27 mouse cellular contexts compared by ENCODE assay signal in the genomic region with DNA sequence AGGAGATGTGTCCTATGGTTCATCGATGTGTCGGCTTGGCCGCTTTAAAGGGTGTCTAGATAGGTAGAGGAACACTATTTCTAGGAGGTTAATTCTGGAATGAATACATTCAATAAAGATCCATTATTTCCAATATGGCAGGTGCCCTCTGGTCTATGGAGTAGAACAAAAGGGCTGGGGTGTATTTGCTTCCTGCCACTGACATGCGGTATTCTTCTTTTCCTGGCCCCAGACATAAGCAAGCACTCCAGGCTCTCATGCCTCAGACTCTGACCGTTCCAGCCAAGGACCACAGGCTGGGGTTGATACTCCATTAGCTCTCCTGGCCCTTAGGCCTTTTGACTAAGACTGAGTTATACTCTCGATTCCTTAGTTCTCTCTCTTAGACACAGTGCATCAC.
"Had no signal": no experiment of that assay in that cellular context is flagged by ENCODE, and none has a peak within 500 bp of the region (broad histone marks: within the 10 kb centered on the region; RNA-seq: fewer than 3 reads in every experiment).

No protein-coding gene starts in this region.

- H3K4me3 ChIP-seq: embryonic facial prominence, embryonic 10.5 days; embryonic facial prominence, embryonic 12.5 days; embryonic facial prominence, embryonic 13.5 days; embryonic facial prominence, embryonic 15.5 days; erythroblast, embryonic 14.5 days; forebrain, embryonic 10.5 days; forebrain, embryonic 12.5 days; forebrain, embryonic 13.5 days; forebrain, embryonic 15.5 days; gastrocnemius, adult 2 months; heart, adult 2 months had no signal

- H3K4me2 ChIP-seq: embryonic facial prominence, embryonic 12.5 days; embryonic facial prominence, embryonic 13.5 days; embryonic facial prominence, embryonic 15.5 days; forebrain, embryonic 12.5 days; forebrain, embryonic 13.5 days; forebrain, embryonic 15.5 days had no signal

- H3K9me3 ChIP-seq: embryonic facial prominence, embryonic 10.5 days; embryonic facial prominence, embryonic 13.5 days; forebrain, embryonic 12.5 days; forebrain, embryonic 13.5 days; forebrain, embryonic 15.5 days had no signal

- ATAC-seq: forebrain, embryonic 13.5 days; forebrain, embryonic 14.5 days; forebrain, embryonic 15.5 days; forebrain, embryonic 16.5 days; forebrain, postnatal 0 days had no signal

- H3K36me3 ChIP-seq: embryonic facial prominence, embryonic 10.5 days; embryonic facial prominence, embryonic 12.5 days; embryonic facial prominence, embryonic 13.5 days; embryonic facial prominence, embryonic 15.5 days; forebrain, embryonic 10.5 days; forebrain, embryonic 12.5 days; forebrain, embryonic 15.5 days had no signal

- H3K27ac ChIP-seq: embryonic facial prominence, embryonic 10.5 days; embryonic facial prominence, embryonic 12.5 days; embryonic facial prominence, embryonic 13.5 days; embryonic facial prominence, embryonic 15.5 days; forebrain, embryonic 10.5 days; forebrain, embryonic 12.5 days; forebrain, embryonic 13.5 days; forebrain, embryonic 15.5 days; gastrocnemius, adult 2 months; heart, adult 2 months had no signal

- H3K9ac ChIP-seq: embryonic facial prominence, embryonic 12.5 days; embryonic facial prominence, embryonic 13.5 days; embryonic facial prominence, embryonic 15.5 days; forebrain, embryonic 12.5 days; forebrain, embryonic 13.5 days; forebrain, embryonic 15.5 days; forebrain, postnatal 0 days had no signal

- H3K4me1 ChIP-seq: embryonic facial prominence, embryonic 12.5 days; embryonic facial prominence, embryonic 13.5 days; embryonic facial prominence, embryonic 15.5 days; forebrain, embryonic 10.5 days; forebrain, embryonic 12.5 days; forebrain, embryonic 13.5 days; forebrain, embryonic 15.5 days had no signal

- DNase-seq: cerebellum, adult 8-10 months; cerebellum, adult 9-10 months; cerebellum, adult 9-11 months; cerebellum, postnatal 10 days; cerebellum, postnatal 14 days; cerebellum, postnatal 25 days; cerebellum, postnatal 36 days; embryo, embryonic 11 days; forebrain, postnatal 0 days; gastrocnemius, adult 2 months; gastrocnemius, postnatal 10 days; gastrocnemius, postnatal 14 days; gastrocnemius, postnatal 25 days; gastrocnemius, postnatal 36 days; heart, adult 18-20 months; heart, adult 2 months had no signal

- H3K27me3 ChIP-seq: embryonic facial prominence, embryonic 15.5 days; forebrain, embryonic 12.5 days; forebrain, embryonic 13.5 days; forebrain, embryonic 15.5 days had no signal
